ENCODE assay signal across 21 mouse cellular contexts in the genomic region with DNA sequence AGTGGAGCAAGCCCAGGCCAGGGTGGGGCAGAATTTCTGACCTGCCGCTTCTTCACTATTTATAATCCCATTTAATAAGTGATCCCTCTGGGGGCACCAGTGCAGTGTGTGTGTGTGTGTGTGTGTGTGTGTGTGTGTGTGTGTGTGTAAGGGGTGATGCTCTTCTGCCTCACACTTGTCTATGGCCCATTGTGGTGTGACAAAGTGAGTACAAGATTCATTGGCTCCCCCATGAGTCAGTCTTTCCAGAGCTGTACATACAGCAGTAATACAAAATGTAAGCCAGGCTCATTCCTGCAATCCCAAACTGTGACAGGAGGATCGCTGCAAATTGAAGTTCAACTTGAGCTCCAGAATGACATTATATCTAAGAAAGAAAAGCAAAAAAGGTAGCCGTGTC. TPM values are rescaled to one million over a fixed set of nuclear protein-coding genes. Genes with fewer than 3 reads are reported as not detected.
"Had no signal": no experiment of that assay in that cellular context is flagged by ENCODE, and none has a peak within 500 bp of the region (broad histone marks: within the 10 kb centered on the region; RNA-seq: fewer than 3 reads in every experiment).

No protein-coding gene starts in this region.

- H3K9ac ChIP-seq: liver, embryonic 14.5 days; lung, embryonic 15.5 days; neural tube, embryonic 12.5 days; neural tube, embryonic 15.5 days; stomach, embryonic 15.5 days had no signal

- H3K9me3 ChIP-seq: lung, embryonic 15.5 days; neural tube, embryonic 12.5 days; neural tube, embryonic 15.5 days; stomach, embryonic 15.5 days had no signal

- H3K4me2 ChIP-seq: lung, embryonic 15.5 days; neural tube, embryonic 12.5 days; neural tube, embryonic 15.5 days; stomach, embryonic 15.5 days had no signal

- H3K4me3 ChIP-seq: left cerebral cortex, adult 2 months; lung, embryonic 15.5 days; neural tube, embryonic 12.5 days; neural tube, embryonic 15.5 days; stomach, embryonic 15.5 days had no signal

- H3K27ac ChIP-seq: kidney, postnatal 0 days; left cerebral cortex, adult 2 months; liver, embryonic 14.5 days; lung, embryonic 15.5 days; neural tube, embryonic 12.5 days; neural tube, embryonic 15.5 days; stomach, embryonic 15.5 days had no signal

- H3K4me1 ChIP-seq: lung, embryonic 15.5 days; stomach, embryonic 15.5 days had no signal

- H3K27me3 ChIP-seq: lung, embryonic 15.5 days; neural tube, embryonic 12.5 days; neural tube, embryonic 15.5 days; stomach, embryonic 15.5 days had no signal

- H3K36me3 ChIP-seq: lung, embryonic 15.5 days; neural tube, embryonic 12.5 days; neural tube, embryonic 15.5 days; stomach, embryonic 15.5 days had no signal

- DNase-seq: kidney, adult 2 months; kidney, postnatal 36 days; layer of hippocampus, postnatal 36 days; lung, adult 18-20 months; lung, postnatal 10 days; lung, postnatal 36 days; midbrain, embryonic 14.5 days; right cerebral cortex, adult 18-20 months; right cerebral cortex, postnatal 14 days; right cerebral cortex, postnatal 4 days; spleen, adult 18-20 months; thymus, adult 18-20 months; thymus, postnatal 36 days had no signal

RNA-seq across cellular contexts. Expression of gene Depp1, which starts 14.4 kb away (rescaled TPM):
- total RNA-seq: megakaryocyte-erythroid progenitor cell, adult 5-6 weeks had no signal
